Mouse (Mus musculus) hindlimb bud, embryonic 11.5 days (tissue): ENCODE results near the gene AC161166.1.

Experiments used
- DNase-seq: peaks from one replicate; pipeline ENCODE4 v3.0.0-alpha.2; 2012; ENCODE audit warnings: low read depth, low spot score; ENCODE audit errors: extremely low spot score

AC161166.1 gene

GRCm38 (mm10) chr7:24512355-24512754 lies at the start of gene AC161166.1:
Gene AC161166.1, minus strand, starts transcription at chr7:24512455.
- no peak for DNase-seq

GRCm38 (mm10) chr7:24561450-24561849 lies 49.2 kb upstream of the AC161166.1 start:
- DNase-seq = no peak

GRCm38 (mm10) chr7:24555786-24556185 lies 43.5 kb upstream of the AC161166.1 start:
- no peak for DNase-seq

GRCm38 (mm10) chr7:24551985-24552759 lies 39.9 kb upstream of the AC161166.1 start:
- DNase-seq = no peak

GRCm38 (mm10) chr7:24547534-24548036 lies 35.3 kb upstream of the AC161166.1 start:
- no peak for DNase-seq

GRCm38 (mm10) chr7:24546634-24547389 lies 34.6 kb upstream of the AC161166.1 start:
- DNase-seq = peak; percentile 98

GRCm38 (mm10) chr7:24546068-24546614 lies 33.9 kb upstream of the AC161166.1 start, which contains the start of the genes Pinlyp and Xrcc1:
Gene Pinlyp, minus strand, starts transcription at chr7:24546118.
Gene Xrcc1, plus strand, starts transcription at chr7:24546289.
- no peak for DNase-seq

GRCm38 (mm10) chr7:24544506-24544905 lies 32.3 kb upstream of the AC161166.1 start:
- DNase-seq = no peak

GRCm38 (mm10) chr7:24539686-24540085 lies 27.4 kb upstream of the AC161166.1 start:
- no peak for DNase-seq

GRCm38 (mm10) chr7:24538701-24539100 lies 26.4 kb upstream of the AC161166.1 start:
- DNase-seq = no peak

GRCm38 (mm10) chr7:24538154-24538553 lies 25.9 kb upstream of the AC161166.1 start:
- DNase-seq = no peak

GRCm38 (mm10) chr7:24537591-24537990 lies 25.3 kb upstream of the AC161166.1 start:
- DNase-seq = no peak

GRCm38 (mm10) chr7:24537081-24537480 lies 24.8 kb upstream of the AC161166.1 start:
- DNase-seq = no peak

- no peak for DNase-seq
Observed at GRCm38 (mm10) chr7:24534301-24534700, 22.0 kb upstream of the AC161166.1 start.

GRCm38 (mm10) chr7:24533806-24534205 lies 21.6 kb upstream of the AC161166.1 start:
- no peak for DNase-seq

GRCm38 (mm10) chr7:24533031-24533571 lies 20.8 kb upstream of the AC161166.1 start:
- no peak for DNase-seq

- DNase-seq = no peak
Observed at GRCm38 (mm10) chr7:24531211-24531971, 19.1 kb upstream of the AC161166.1 start.

- DNase-seq = peak; percentile 100
Observed at GRCm38 (mm10) chr7:24530062-24530931, 18.0 kb upstream of the AC161166.1 start, which contains the start of gene Irgq. Gene Irgq, plus strand, starts transcription at chr7:24530689.

GRCm38 (mm10) chr7:24529580-24529979 lies 17.3 kb upstream of the AC161166.1 start:
- no peak for DNase-seq
